ENCODE assay signal across 15 mouse cellular contexts in genomic region chr12:68346517-68347099, GRCm38 (mm10).
"Had no signal": no experiment of that assay in that cellular context is flagged by ENCODE, and none has a peak within 500 bp of the region (broad histone marks: within the 10 kb centered on the region; RNA-seq: fewer than 3 reads in every experiment).

No protein-coding gene starts in this region.

- DNase-seq: kidney, adult 2 months; kidney, postnatal 14 days; lung, adult 2 months; lung, postnatal 36 days; right cerebral cortex, postnatal 14 days; thymus, postnatal 25 days had no signal

- ATAC-seq: lung, postnatal 0 days; midbrain, embryonic 15.5 days had no signal

- H3K27me3 ChIP-seq: kidney, embryonic 15.5 days; liver, embryonic 15.5 days; midbrain, embryonic 15.5 days; stomach, embryonic 15.5 days had no signal

- H3K4me1 ChIP-seq: kidney, embryonic 15.5 days; liver, embryonic 15.5 days; midbrain, embryonic 10.5 days; midbrain, embryonic 15.5 days; stomach, embryonic 15.5 days had no signal

- H3K36me3 ChIP-seq: kidney, embryonic 15.5 days; limb, embryonic 10.5 days; liver, embryonic 15.5 days; midbrain, embryonic 10.5 days; midbrain, embryonic 15.5 days; stomach, embryonic 15.5 days had no signal

- H3K27ac ChIP-seq: kidney, embryonic 15.5 days; left cerebral cortex, adult 2 months; limb, embryonic 10.5 days; liver, embryonic 15.5 days; midbrain, embryonic 10.5 days; midbrain, embryonic 15.5 days; stomach, embryonic 15.5 days had no signal

- H3K9me3 ChIP-seq: kidney, embryonic 15.5 days; limb, embryonic 10.5 days; liver, embryonic 15.5 days; midbrain, embryonic 10.5 days; midbrain, embryonic 15.5 days; stomach, embryonic 15.5 days had no signal

- H3K4me3 ChIP-seq: kidney, embryonic 15.5 days; left cerebral cortex, adult 2 months; limb, embryonic 10.5 days; liver, embryonic 15.5 days; midbrain, embryonic 10.5 days; midbrain, embryonic 15.5 days; stomach, embryonic 15.5 days had no signal

- H3K4me2 ChIP-seq: kidney, embryonic 15.5 days; liver, embryonic 11.5 days; liver, embryonic 15.5 days; midbrain, embryonic 15.5 days; stomach, embryonic 15.5 days had no signal

- H3K9ac ChIP-seq: kidney, embryonic 15.5 days; liver, embryonic 15.5 days; midbrain, embryonic 15.5 days; stomach, embryonic 15.5 days had no signal
